Mouse (Mus musculus): ENCODE results near the gene Pde4d.

DNA sequence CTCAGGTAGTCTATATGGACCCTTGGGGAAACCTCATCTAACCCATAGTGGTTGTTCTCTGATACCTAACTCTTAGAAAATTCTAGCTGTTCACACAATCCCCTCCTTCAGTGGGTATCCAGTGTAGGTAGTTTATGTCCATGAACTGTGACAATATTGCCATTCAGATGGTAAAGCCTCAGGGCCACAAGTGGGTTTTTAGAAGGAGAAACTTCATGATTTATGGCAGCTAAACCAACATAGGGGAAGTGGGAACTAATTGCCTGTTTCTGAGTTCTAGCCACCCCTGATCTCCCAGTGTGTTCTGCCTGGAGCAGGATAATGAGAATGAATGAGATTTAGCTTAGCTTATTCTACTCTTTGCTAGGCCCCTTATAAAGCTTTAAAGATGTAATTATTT is 43.1 kb downstream of the Pde4d start:
- TF ChIP-seq CTCF (IDR thresholded peaks at IDR 0.05; ENCODE audit: control insufficient read depth, insufficient read depth, insufficient read length) (no peak), MYOG (IDR thresholded peaks at IDR 0.05; ENCODE audit: control insufficient read depth, extremely low read depth, insufficient read length) (no peak)
